Mouse (Mus musculus) C2C12 (cell line): ENCODE measurements at regions not wholly inside any gene's neighbourhood (a gene's known extent, or its start where the extent isn't known, plus 50 kb on each side); places are given as distances from the start of the nearest gene placed in this dataset.

Experiments used
- CEBPB ChIP-seq: IDR thresholded peaks from one replicate; pipeline ENCODE4 v1.6.1; 2011; ENCODE audit warnings: low read depth, mild to moderate bottlenecking, control low read depth, moderate library complexity
- CTCF ChIP-seq: IDR thresholded peaks from one replicate; pipeline ENCODE4 v1.5.1; 2011; ENCODE audit not compliant: control insufficient read depth, insufficient read depth, insufficient read length
- MAX ChIP-seq: IDR thresholded peaks from one replicate; pipeline ENCODE4 v1.6.1; 2011; ENCODE audit warnings: mild to moderate bottlenecking, control low read depth
- MYOD1 ChIP-seq: IDR thresholded peaks from one replicate; pipeline ENCODE4 v1.6.1; 2011; ENCODE audit warnings: low read depth; ENCODE audit not compliant: control insufficient read depth, insufficient read length
- USF1 ChIP-seq: IDR thresholded peaks from one replicate; pipeline ENCODE4 v1.6.1; 2011; ENCODE audit warnings: low read depth, mild to moderate bottlenecking, control low read depth, moderate library complexity

- TF ChIP-seq CTCF (no peak), USF1 (no peak), CEBPB (no peak), MAX (no peak), MYOD1 (no peak)
These were observed 66.4 kb downstream of the Tspan17 start for GRCm38 (mm10) chr13:54855333-54856238.
